Mouse (Mus musculus) testis, adult 2 months (tissue): ENCODE data around the gene Exosc5.

Experiments
- CTCF ChIP-seq: fragments of 200-500 bp; IDR thresholded peaks from 2 replicates; pipeline ENCODE4 v1.5.1; 2012; ENCODE audit warnings: low read depth, mild to moderate bottlenecking, inconsistent platforms, low read length, moderate library complexity; ENCODE audit not compliant: control insufficient read depth, insufficient read depth, insufficient replicate concordance
- POLR2A ChIP-seq: fragments of 200-500 bp; IDR thresholded peaks from 2 replicates; pipeline ENCODE4 v1.6.1; 2012; ENCODE audit warnings: low read depth, mild to moderate bottlenecking, inconsistent platforms, low read length, moderate library complexity; ENCODE audit not compliant: control insufficient read depth

DNA sequence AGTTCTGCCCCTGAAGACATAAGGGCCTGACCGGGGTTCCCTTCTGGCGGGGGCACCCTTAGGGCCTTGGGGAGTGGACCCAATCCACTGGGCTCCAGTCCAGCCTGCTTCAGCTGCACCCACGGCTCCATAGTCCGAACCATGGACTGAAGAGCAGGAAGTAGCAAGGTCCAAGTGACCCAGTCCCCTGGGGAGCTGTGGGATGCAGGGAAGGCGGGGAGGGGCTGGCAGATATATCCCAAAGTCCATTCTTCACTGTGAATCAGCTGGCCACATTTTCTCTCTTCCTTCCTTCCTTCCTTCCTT is 43.3 kb upstream of the Exosc5 start, which contains the start of gene Erich4:
- TF ChIP-seq CTCF (no peak), POLR2A (no peak)
